Mouse (Mus musculus) small intestine, adult 2 months (tissue): ENCODE data around the gene Pde6d. TPM values are rescaled to one million over a fixed set of nuclear protein-coding genes. Genes with fewer than 3 reads are reported as not detected.
A peak's percentile ranks its signal among the peaks of the same experiment; 100 is the strongest.
"Not testable (repeated sequence)": the region's sequence is repeated elsewhere in the genome, so short reads cannot be mapped to it uniquely, and the experiment has no call there.

ENCODE experiments used
- H3K27ac ChIP-seq: fragments of 200-500 bp; 2 replicates; pipeline ENCODE4 v1.5.1; 2012; ENCODE audit warnings: low read depth, low read length, control low read depth, inconsistent platforms; ENCODE audit not compliant: insufficient read depth
- H3K27me3 ChIP-seq: fragments of 200-500 bp; 2 replicates; pipeline ENCODE4 v1.6.1; 2012; ENCODE audit warnings: mild to moderate bottlenecking, moderate library complexity, low read length, inconsistent platforms; ENCODE audit not compliant: control insufficient read depth, insufficient read depth
- H3K36me3 ChIP-seq: fragments of 200-500 bp; 2 replicates; pipeline ENCODE4 v1.6.1; 2012; ENCODE audit warnings: mild to moderate bottlenecking, low read length, control low read depth, inconsistent platforms; ENCODE audit not compliant: control insufficient read depth, insufficient read depth
- H3K4me1 ChIP-seq: fragments of 200-500 bp; 2 replicates; pipeline ENCODE4 v1.6.1; 2012; ENCODE audit warnings: low read length, inconsistent platforms, mixed read lengths; ENCODE audit not compliant: control insufficient read depth, insufficient read depth, insufficient read length
- H3K4me3 ChIP-seq: fragments of 200-500 bp; 2 replicates; pipeline ENCODE4 v1.5.1; 2012; ENCODE audit warnings: low read depth, mild to moderate bottlenecking, control low read depth, inconsistent platforms, low read length, moderate library complexity
- CTCF ChIP-seq: fragments of 200-500 bp; IDR thresholded peaks from 2 replicates; pipeline ENCODE4 v1.5.1; 2012; ENCODE audit warnings: low read depth, mild to moderate bottlenecking, control low read depth, inconsistent platforms, low read length, moderate library complexity, mixed read lengths; ENCODE audit not compliant: insufficient replicate concordance, insufficient read length; ENCODE audit errors: extremely low read depth
- POLR2A ChIP-seq: fragments of 200-500 bp; IDR thresholded peaks from 2 replicates; pipeline ENCODE4 v1.6.1; 2012; ENCODE audit warnings: low read depth, mild to moderate bottlenecking, control low read depth, inconsistent platforms, low read length, moderate library complexity
- WGBS: fragments of 180-500 bp; shearing (Covaris S2); methylation state at CpG from one replicate; pipeline ENCODE4 v1.1.7; 2018; 5-methylcytosine and 5-hydroxymethylcytosine counted together
- polyA plus RNA-seq: library from polyadenylated mRNA; depleted of rRNA; stranded (reverse); fragments of >200 nt; gene quantifications from 2 replicates; pipeline ENCODE4 v1.2.3, GENCODE M21; 2012

Pde6d gene
- polyA plus RNA-seq, 1 experiment = 9.7 TPM

DNA sequence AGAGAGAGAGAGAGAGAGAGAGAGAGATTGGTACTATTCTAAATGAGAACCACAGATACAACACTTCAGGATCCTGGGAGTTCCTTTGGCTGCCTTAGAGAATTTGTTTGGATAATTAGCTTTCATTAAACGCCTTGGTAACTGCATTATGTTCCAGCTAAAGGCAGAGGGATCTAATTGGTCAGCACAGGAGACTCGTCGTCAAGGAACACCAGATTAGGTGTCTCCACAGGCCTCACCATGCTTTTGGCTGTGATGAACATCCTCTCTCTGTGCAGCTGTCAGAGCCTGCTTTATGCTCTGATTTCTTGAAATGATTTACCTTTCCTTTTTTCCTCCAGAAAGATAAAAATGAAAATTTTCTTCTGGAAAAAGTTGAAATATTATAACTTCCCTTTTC lies 35.6 kb downstream of the Pde6d start:
- Histone ChIP-seq H3K36me3 (peaks cover 32% of the 10 kb centered on the region), H3K27ac (no peak overlapping the region), H3K4me3 (no peak overlapping the region), H3K27me3 (no peaks in the 10 kb centered on the region), H3K4me1 (no peaks in the 10 kb centered on the region; the same call in 1 of the 2 replicates)
- WGBS = 81% methylated on average over 3 of the region's 3 CpGs
- TF ChIP-seq CTCF (no peak), POLR2A (no peak)

DNA sequence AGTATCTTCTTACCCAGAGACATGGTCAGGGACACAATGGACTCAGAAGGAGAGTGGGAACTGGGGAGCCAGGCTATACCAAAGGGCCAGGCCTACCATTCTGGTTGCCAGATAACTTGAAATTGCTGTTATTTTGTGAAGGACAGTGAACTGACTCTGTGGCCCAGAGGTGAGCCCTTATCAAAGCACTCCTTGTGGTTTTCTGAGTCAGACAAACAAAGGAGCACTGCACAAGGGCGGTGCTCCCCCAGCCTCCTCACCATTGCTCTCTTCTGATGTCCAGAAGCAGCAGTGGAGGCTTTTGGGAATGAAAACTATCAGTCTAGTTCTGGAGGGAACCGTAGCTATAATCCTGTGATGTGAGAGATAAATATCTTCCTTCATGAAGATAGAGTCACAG lies 39.8 kb downstream of the Pde6d start:
- Histone ChIP-seq H3K27me3 (no peaks in the 10 kb centered on the region), H3K4me1 (no peaks in the 10 kb centered on the region), H3K4me3 (no peak overlapping the region), H3K27ac (no peak overlapping the region), H3K36me3 (peaks cover 32% of the 10 kb centered on the region)
- TF ChIP-seq POLR2A (no peak), CTCF (no peak)
- WGBS = 75% methylated on average over 2 of the region's 2 CpGs

GRCm38 (mm10) chr1:86539583-86539982 lies 42.8 kb downstream of the Pde6d start:
- peaks cover 18% of the 10 kb centered on the region for H3K36me3 ChIP-seq
- not testable (repeated sequence) for H3K27ac ChIP-seq, H3K27me3 ChIP-seq, H3K4me1 ChIP-seq, H3K4me3 ChIP-seq
- WGBS = 87% methylated on average over 12 of the region's 12 CpGs

GRCm38 (mm10) chr1:86538383-86538782 lies 44.0 kb downstream of the Pde6d start:
- peaks cover 9% of the 10 kb centered on the region for H3K36me3 ChIP-seq
- 71% methylated on average over 3 of the region's 3 CpGs for WGBS

GRCm38 (mm10) chr1:86533411-86534130 lies 48.9 kb downstream of the Pde6d start:
- 65% methylated on average over 6 of the region's 6 CpGs for WGBS
- H3K4me1 ChIP-seq = peaks cover 12% of the 10 kb centered on the region
- peaks cover 12% of the 10 kb centered on the region for H3K36me3 ChIP-seq
- H3K27ac ChIP-seq = no peak overlapping the region
- no peaks in the 10 kb centered on the region for H3K27me3 ChIP-seq
- TF ChIP-seq CTCF (peak; percentile 34; the same call in 1 of the 2 replicates), POLR2A (no peak)
- H3K4me3 ChIP-seq = no peak overlapping the region

More at GRCm38 (mm10) chr1:86538383-86538782, 44.0 kb downstream of the Pde6d start:
- TF ChIP-seq POLR2A = no peak
- peak; percentile 31; the same call in 1 of the 2 replicates for TF ChIP-seq CTCF
- Histone ChIP-seq H3K27ac (no peak overlapping the region), H3K27me3 (no peaks in the 10 kb centered on the region), H3K4me1 (peaks cover 1% of the 10 kb centered on the region; the same call in 1 of the 2 replicates), H3K4me3 (no peak overlapping the region)

DNA sequence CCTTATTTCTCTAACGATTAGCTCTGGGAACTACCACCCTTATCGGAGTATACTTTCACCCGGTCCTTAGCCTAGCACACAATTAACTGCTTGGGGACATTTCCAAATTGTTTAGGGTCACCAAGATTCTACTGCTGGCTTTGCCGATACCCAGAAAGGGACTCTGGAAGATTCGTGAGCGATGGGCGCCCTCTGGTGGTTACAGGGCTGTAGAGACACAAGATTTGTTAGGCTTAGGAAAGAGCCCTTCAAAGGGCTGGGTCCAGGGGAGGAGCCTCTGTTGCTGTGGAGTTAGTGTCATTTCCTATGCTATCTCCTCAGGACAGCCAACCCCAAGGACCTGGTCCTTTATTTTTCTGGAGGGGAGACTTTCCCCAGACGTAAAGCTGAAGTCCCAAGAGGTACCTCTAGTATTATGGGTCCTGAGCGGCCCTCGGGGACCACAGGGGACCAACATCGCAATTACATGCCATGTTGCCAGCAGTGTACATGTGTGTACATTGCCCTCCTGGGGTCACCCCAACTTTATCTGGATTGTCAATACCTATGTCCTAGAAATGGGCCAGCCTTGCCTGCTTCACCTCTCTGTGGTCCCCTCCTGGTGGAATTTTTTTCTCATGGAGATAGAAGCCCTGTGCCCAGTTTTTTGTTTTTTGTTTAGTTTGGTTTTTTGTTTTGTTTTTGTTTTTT lies 49.9 kb downstream of the Pde6d start:
- H3K36me3 ChIP-seq = peaks cover 12% of the 10 kb centered on the region
- 23% methylated on average over 11 of the region's 11 CpGs for WGBS
- TF ChIP-seq POLR2A (no peak), CTCF (peak; percentile 91)
- peaks cover 12% of the 10 kb centered on the region for H3K4me1 ChIP-seq
- no peak overlapping the region for H3K4me3 ChIP-seq
- H3K27me3 ChIP-seq = no peaks in the 10 kb centered on the region
- H3K27ac ChIP-seq = peak overlapping the region; percentile 4; the same call in 1 of the 2 replicates

GRCm38 (mm10) chr1:86531547-86532321 lies 50.7 kb downstream of the Pde6d start:
- WGBS = 14% methylated on average over 13 of the region's 13 CpGs
- H3K36me3 ChIP-seq = peaks cover 12% of the 10 kb centered on the region
- H3K27me3 ChIP-seq = no peaks in the 10 kb centered on the region
- peaks cover 12% of the 10 kb centered on the region for H3K4me1 ChIP-seq
- H3K4me3 ChIP-seq = no peak overlapping the region
- TF ChIP-seq CTCF (no peak), POLR2A (no peak)
- H3K27ac ChIP-seq = peak overlapping the region; percentile 4; the same call in 1 of the 2 replicates
